Mouse (Mus musculus): ENCODE data around the gene Rasl10a.
A peak's percentile ranks its signal among the peaks of the same experiment; 100 is the strongest.

The Rasl10a gene

GRCm38 (mm10) chr11:5057856-5058641 lies at the start of gene Rasl10a:
Gene Rasl10a, plus strand, starts transcription at chr11:5058128.
- DNase-seq (ENCODE audit: low spot score in 2 of 2) = peak in 1 of 2 experiments; percentile 52

DNA sequence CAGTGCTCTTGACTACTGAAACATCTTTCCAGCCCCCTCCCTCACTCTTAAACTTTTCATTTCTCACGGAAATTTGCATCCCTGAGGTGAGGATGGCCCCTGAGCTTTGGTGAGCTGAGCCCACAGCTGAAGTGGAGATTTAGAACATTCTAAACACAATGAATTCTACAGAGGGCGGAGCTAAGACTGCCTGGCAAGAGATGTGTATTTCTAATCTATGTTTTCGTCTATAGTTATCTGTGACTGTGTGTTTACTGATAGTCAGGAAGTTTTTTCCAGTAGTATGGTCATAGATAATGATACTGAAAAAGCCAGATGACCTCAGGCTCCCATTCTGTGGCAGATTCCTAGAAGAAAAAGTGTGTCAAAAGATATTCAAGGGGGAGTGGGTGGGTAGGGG lies 49.1 kb upstream of the Rasl10a start:
- no peak for DNase-seq (ENCODE audit: low spot score in 2 of 2)

GRCm38 (mm10) chr11:5009354-5010074 lies 48.4 kb upstream of the Rasl10a start:
- DNase-seq (ENCODE audit: low spot score in 2 of 2) = no peak

- no peak for DNase-seq (ENCODE audit: low spot score in 2 of 2)
Measured at GRCm38 (mm10) chr11:5010205-5010604, 47.7 kb upstream of the Rasl10a start.

DNA sequence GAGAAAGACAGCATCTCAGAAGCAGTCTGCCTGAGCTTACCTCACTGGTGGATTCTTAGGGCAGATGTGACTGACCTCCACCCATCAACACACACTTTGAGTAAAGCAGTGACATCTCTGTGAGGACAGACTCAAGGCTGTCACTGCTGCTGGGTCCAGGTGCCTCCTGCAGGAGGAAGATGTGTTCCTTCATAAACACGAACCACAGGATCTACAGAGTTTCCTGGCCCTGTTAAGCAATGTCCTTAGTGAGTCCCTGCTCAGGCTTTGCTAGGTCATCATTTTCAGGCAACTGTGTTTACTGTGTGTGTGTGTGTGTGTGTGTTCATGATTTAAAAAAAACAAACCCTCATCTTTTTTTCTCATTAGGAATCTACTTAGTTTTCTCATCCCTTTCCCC lies 46.4 kb upstream of the Rasl10a start:
- DNase-seq (ENCODE audit: low spot score in 2 of 2) = no peak

- no peak for DNase-seq (ENCODE audit: low spot score in 2 of 2)
Measured at GRCm38 (mm10) chr11:5012213-5012715, 45.7 kb upstream of the Rasl10a start.

DNA sequence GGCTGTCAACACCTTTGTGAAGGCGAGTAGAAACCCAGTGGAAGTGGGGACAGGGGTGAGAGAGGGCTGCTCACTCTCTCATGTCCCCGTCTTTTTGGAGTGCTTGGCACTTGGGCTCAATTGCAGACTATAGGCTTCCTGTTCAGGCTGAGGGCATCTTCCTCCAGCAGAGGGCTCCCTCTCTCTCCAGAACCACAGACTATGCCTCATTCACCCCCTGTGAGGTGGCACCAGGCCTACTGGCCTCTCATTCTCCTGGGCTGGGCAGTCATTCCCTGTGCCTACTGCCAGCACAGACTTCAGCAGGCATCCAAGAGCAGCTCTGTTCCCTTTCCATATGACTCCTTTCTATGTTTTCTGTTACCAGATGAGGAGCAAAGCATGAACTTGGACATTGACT lies 42.2 kb upstream of the Rasl10a start:
- peak; percentile 48 to 58 for DNase-seq (ENCODE audit: low spot score in 2 of 2)

- no peak for DNase-seq (ENCODE audit: low spot score in 2 of 2)
Measured at GRCm38 (mm10) chr11:5016286-5016685, 41.6 kb upstream of the Rasl10a start.

DNA sequence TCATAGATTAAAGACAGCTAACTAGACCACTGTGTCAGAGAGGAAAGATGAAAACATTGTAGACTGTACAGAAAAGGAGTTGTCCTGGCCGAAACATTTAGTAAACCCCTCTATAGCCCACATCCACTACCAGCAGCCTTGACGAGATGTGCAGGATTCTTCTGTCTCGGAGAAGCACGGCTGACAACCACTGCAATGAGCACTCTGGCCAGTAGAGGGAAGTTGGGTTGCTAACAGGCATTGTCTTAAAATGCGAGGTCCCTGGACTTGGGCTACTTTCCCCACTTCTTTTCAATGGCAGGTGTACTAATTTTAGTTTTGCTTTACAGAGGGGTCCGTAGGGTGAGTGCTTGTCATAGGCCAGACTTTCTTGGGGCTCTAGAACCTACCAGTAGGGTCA lies 40.4 kb upstream of the Rasl10a start:
- DNase-seq (ENCODE audit: low spot score in 2 of 2) = no peak

DNA sequence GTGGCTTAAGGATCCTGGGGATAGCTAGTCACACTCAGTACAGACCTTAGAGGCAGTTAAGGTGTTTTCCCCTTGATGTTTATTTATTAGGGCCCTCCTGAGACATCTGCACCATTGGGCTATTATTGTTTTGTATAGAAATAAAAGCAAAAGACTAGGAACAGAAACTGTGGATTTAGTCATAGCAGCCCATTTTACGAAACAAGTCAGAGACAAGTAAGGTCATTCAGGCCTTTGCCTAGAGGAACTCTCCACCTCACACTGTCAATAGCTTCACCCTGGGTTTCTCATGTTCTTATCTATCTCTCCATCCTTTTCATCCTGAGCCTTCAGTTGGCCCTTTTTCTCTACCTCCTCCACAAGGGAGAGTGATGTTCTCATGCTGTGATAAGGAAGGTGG lies 32.8 kb upstream of the Rasl10a start:
- no peak for DNase-seq (ENCODE audit: low spot score in 2 of 2)

DNA sequence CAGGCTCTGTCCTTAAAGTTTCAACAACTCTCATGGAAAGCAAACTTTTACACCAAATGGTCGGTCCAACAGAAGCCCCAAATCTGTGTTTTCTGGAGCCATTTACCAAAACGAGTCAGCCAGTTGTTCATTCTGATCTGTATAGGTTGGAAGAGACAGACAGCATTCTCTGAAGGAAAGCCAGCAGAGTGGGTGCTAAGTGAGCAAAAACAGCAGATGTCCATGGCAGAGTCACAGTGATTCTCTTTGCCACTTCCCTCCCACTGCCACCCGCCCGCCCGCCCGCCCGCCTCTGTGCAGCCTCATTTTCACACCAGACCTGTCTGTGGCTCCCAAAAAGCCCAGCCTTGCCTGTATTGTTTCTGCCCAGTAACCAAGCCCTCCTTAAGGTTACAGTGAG lies 29.7 kb upstream of the Rasl10a start:
- DNase-seq (ENCODE audit: low spot score in 2 of 2) = no peak

DNA sequence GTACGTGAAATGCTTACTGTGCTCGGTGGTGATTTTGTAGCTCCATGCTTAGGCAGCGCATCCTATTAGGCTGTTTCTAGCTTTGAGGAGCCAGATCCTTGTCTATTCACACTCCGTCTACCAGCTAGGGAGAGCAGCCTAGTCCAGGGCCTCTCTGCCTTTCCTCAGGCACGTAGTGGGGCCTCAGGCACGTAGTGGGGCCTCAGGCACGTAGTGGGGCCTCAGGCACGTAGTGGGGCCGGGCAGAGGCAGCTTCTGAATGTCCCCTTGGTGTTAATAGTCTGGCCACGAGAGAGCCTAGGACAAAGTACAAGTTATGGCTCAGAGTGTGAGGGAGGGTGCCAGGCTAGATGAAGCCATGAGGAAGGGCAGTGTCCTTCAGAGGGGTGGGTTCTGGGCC lies 25.2 kb upstream of the Rasl10a start:
- no peak for DNase-seq (ENCODE audit: low spot score in 2 of 2)

DNA sequence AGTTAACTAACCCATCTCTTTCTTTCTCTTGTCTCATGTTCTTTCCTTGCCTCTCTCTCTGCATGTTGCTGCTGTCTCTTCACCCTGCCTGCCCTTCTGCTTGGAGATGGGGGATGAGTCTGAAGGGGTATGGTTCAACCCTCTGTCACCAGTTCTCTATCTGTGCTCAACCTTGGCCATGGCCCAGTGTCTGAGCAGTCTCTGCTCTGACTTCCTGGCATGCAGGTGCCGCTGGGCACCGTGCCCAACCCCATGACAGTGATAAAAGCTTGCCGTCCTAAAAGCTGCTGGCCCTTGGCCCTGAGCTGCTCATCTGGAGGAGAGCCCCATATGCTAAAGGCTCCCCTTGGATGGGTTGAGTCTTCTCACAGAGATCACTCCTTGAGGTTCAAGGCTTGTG lies 24.8 kb upstream of the Rasl10a start:
- no peak for DNase-seq (ENCODE audit: low spot score in 2 of 2)

- DNase-seq (ENCODE audit: low spot score in 2 of 2) = no peak
Measured at GRCm38 (mm10) chr11:5035421-5035820, 22.5 kb upstream of the Rasl10a start.

GRCm38 (mm10) chr11:5037146-5037854 lies 20.6 kb upstream of the Rasl10a start:
- peak; percentile 58 to 71 for DNase-seq (ENCODE audit: low spot score in 2 of 2)

DNA sequence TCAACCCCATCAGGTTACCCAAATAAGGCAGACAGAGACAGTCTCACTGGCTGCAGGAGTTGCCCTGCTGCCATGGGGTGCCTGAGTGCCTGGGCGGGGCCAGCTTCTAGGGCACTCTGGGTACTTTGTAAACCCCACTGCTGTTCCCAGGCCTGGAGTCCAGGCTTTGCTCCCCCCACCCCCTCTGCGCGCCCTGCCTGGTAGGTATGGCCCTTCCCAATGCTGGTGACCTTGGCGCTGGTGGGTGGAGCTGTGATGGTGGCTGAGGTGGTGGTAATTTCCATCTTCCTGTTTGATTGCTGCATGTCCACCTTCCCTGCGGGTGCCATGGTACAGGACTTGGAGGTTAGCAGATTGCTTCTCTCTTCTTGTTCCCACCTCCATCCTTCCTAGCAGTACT lies 17.3 kb upstream of the Rasl10a start:
- DNase-seq (ENCODE audit: low spot score in 2 of 2) = no peak

- no peak for DNase-seq (ENCODE audit: low spot score in 2 of 2)
Measured at GRCm38 (mm10) chr11:5041144-5041780, 16.7 kb upstream of the Rasl10a start.

DNA sequence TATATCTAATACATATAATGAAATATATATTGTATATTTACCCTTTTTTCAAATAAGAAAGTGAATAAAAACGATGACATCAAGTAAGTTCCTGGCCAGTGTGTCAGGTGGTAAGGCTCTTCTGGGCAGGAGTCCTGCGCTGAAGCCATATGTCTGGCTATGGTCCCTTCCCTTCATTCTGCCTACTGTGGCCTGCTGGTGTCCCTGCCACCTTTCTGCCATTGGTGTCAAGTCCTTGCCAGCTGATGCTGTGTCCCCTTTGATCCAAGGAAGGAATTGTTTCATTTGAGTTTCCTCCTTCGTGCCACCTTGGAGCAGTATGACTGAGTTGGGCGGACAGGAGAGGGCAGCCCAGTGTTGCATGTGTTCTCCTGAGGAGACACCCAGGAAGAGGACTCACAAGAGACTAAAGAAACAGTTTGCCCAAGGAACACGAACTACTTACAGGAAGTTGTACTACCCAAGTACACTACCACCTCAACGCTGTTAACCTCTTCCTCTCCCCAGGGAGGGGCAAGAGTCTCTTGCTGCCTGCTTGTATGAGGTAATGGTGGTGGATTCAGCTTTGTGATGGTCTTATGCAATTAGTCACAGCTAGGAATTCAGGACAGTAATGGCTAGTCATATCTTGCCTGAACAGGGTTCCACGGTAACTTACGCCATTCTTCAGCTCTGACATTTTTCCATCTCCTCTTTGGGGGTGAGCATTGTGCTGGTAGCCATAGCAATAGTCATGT lies 15.1 kb upstream of the Rasl10a start:
- DNase-seq (ENCODE audit: low spot score in 2 of 2) = no peak

DNA sequence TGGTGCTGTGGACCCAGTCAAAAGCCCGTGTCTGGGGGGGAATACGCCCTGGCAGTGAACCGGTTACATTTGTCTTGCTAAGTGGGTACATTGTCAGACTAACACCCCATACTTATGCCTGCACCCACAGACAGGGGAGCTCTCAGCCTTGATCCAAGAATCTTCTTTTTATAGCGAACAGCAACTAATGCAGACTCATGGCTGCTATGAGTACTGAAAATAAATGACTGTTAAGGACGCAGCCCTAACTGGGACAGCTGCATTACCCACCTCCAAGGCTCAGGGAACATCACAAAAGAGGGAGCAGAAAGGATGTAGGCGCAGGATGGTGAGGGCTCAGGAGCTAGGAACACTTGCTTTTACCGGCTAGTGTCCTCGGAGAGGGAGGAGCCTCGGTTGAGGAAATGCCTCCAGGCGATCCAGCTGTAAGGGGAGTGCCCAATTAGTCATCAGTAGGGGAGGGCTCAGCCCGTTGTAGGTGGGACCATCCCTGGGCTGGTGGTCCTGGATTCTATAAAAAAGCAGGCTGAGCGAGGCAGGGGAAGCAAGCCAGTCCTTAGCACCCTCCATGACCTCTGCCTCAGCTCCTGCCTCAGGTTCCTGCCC lies 11.5 kb upstream of the Rasl10a start:
- DNase-seq (ENCODE audit: low spot score in 2 of 2) = no peak

GRCm38 (mm10) chr11:5051629-5052028 lies 6.3 kb upstream of the Rasl10a start:
- DNase-seq (ENCODE audit: low spot score in 2 of 2) = no peak
